Mouse (Mus musculus): Measurements from ENCODE around the gene Frmpd2. TPM values are rescaled to one million over a fixed set of nuclear protein-coding genes. Genes with fewer than 3 reads are reported as not detected.

Gene Frmpd2
- polyA plus RNA-seq, 1 experiment: not detected

DNA sequence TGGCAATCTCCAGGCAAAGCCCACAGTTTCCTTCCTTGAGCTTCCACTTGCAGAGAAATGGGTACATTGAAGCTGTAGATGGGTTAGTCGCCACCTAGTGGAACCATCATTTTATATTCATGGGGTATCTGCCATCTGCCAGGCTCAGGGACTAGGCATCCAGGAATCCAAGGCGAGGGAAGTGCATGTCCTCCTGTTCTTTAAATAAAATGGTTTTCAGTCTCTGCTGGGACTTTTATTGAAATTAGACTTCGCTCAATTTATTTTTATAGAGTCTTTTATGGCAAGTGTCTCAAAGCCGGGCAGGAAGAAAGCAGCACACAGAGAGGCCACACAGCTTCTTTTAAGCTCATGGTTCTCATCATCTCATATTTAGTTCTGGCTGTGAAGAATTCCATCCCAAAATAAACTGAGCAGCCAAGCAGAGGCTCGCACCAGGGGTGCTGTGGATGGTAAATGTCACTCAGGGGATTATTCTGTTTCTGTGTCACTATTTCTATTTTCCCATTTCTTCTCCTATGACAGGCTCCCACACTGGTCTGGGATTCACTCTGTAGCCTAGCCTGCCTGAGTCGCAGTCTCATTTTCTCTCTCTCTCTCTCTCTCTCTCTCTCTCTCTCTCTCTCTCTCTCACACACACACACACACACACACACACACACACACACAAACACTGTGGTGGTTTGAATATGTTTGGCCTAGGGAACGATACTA is 108.4 kb downstream of the Frmpd2 start:
- TF ChIP-seq POLR2A (IDR thresholded peaks at IDR 0.05; ENCODE audit: borderline replicate concordance, low read depth, low read length) (no peak), CTCF (IDR thresholded peaks at IDR 0.05; ENCODE audit: low read depth, low read length) (no peak)
- no peaks in the 10 kb centered on the region for H3K4me1 ChIP-seq (ENCODE audit: control insufficient read depth, insufficient read depth, low read length)
- no peak overlapping the region for H3K4me3 ChIP-seq (ENCODE audit: insufficient read depth, low read length)
- no peak overlapping the region for H3K27ac ChIP-seq (ENCODE audit: insufficient read depth, low read depth, low read length)

DNA sequence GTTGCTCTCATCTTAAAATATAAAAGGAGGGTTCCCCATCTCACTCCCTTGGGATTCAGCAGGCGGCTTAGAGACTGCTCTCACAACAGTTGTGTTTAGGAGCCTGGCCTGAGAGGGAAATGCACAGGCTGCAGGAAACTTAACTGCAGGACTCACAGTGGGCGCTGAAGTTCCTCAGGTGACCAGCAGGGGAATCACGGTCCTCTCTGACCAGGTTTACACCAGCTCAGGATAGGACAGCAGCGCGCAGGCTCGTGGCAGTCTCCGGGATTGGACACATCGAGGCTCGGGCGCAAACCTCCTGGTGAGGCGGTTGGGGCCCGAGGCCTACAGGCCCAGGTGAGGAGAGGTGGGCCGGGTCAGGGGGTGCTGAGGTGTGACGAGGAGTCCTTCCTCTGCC is 117.5 kb downstream of the Frmpd2 start, which contains the start of gene Ptpn20:
TSS of gene Ptpn20 (plus strand) at position 257 of the 400 bp plus-strand sequence.
- TF ChIP-seq CTCF (IDR thresholded peaks at IDR 0.05; ENCODE audit: low read depth, low read length) (no peak), POLR2A (IDR thresholded peaks at IDR 0.05; ENCODE audit: borderline replicate concordance, low read depth, low read length) (no peak)
- Histone ChIP-seq H3K27ac (ENCODE audit: insufficient read depth, low read depth, low read length) (no peak within 1 kb of the TSS), H3K4me3 (ENCODE audit: insufficient read depth, low read length) (no peak within 1 kb of the TSS), H3K4me1 (ENCODE audit: control insufficient read depth, insufficient read depth, low read length) (no peaks in the 10 kb centered on the region)

DNA sequence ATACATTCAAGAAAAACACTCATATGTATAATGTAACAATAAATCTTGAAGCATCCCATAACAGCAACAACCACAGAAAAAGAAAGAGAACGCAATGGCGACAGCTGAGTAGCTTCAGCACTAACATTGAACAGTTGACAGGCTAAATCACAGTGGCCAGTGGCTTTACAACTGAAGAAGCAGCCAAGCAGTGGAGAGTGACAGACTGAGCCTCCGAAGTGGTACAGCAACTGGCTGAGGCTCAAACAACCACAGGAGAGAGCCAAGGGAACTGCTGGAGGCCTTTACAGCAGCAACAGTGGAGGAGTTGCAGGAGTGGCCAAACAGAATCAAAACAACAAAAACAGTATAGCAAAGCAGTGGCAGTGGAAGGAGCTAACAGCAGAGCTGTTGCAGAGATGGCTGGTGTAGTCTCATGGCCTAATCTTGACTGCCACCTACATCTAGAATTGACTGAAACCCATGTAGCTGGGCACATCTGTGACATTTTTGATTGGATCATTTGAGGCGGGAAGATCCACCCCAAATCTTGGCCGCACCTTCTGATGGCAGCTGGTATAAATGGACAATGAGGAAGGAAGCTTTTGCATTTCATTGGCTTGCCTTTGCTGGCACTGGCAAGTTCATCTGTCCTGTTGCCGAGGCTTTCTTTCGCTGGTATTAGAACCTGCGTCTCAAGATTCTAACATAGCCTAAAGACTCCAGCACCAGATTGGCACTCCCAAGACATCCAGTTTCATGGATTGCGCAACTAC is 127.1 kb downstream of the Frmpd2 start:
- Histone ChIP-seq H3K4me3 (ENCODE audit: insufficient read depth, low read length) (no peak overlapping the region), H3K27ac (ENCODE audit: insufficient read depth, low read depth, low read length) (no peak overlapping the region), H3K4me1 (ENCODE audit: control insufficient read depth, insufficient read depth, low read length) (no peaks in the 10 kb centered on the region)
- no peak for TF ChIP-seq POLR2A (IDR thresholded peaks at IDR 0.05; ENCODE audit: borderline replicate concordance, low read depth, low read length)

DNA sequence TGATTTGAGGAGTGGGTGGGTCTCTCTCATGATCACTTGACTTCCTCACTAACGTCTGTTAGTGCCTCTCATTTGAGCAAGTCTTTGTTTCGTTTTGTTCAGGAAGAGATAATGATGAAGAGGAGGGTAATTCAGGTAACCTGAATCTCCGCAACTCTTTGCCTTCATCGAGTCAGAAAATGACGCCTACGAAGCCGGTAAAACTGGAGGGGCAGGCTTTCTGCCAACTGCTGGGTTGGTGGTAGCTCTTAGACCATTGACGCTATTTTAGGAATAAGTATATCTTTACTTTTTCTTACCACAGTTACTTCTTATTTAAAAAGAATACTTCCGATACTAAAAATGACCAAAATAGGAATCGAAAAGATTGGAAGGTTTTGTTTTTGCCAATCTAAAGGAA is 135.9 kb downstream of the Frmpd2 start:
- H3K4me1 ChIP-seq (ENCODE audit: control insufficient read depth, insufficient read depth, low read length): no peaks in the 10 kb centered on the region
- TF ChIP-seq POLR2A (IDR thresholded peaks at IDR 0.05; ENCODE audit: borderline replicate concordance, low read depth, low read length): no peak
- no peak for TF ChIP-seq CTCF (IDR thresholded peaks at IDR 0.05; ENCODE audit: low read depth, low read length)
- H3K4me3 ChIP-seq (ENCODE audit: insufficient read depth, low read length): no peak overlapping the region
- H3K27ac ChIP-seq (ENCODE audit: insufficient read depth, low read depth, low read length): no peak overlapping the region

Other genes with a start within 250 kb of the Frmpd2 start
- 13.9 and 15.7 TPM in 2 replicates for gene Mapk8, start 24.5 kb upstream of the Frmpd2 start, polyA plus RNA-seq (2012; ENCODE audit: insufficient read depth, insufficient read length, missing spikeins)
- gene Ptpn20, start 117.5 kb downstream of the Frmpd2 start, polyA plus RNA-seq (2012; ENCODE audit: insufficient read depth, insufficient read length, missing spikeins): not detected in 2 replicates